Mouse (Mus musculus): ENCODE measurements around the gene Mmp11.

GRCm38 (mm10) chr10:75895730-75896129, 40.6 kb downstream of the Mmp11 start:
- no peak for TF ChIP-seq CTCF (IDR thresholded peaks at IDR 0.05; ENCODE audit: borderline replicate concordance, extremely low read depth, insufficient read depth, insufficient read length)
- no peak for TF ChIP-seq POLR2A (IDR thresholded peaks at IDR 0.05; ENCODE audit: borderline replicate concordance, extremely low read depth, insufficient read depth, insufficient read length, poor library complexity, severe bottlenecking)
